Mouse (Mus musculus): ENCODE measurements around the gene Glp2r. TPM values are rescaled to one million over a fixed set of nuclear protein-coding genes. Genes with fewer than 3 reads are reported as not detected.

Glp2r gene
- polyA plus RNA-seq, 1 experiment from 2014 or later, result 0.21 TPM

- 81% methylated on average over 7 of the region's 7 CpGs for WGBS
- no peak for ATAC-seq (ENCODE audit: low read depth)
- H3K4me3 ChIP-seq (ENCODE audit: low read length), result no peak within 1 kb of the TSS
- H3K27me3 ChIP-seq (ENCODE audit: control insufficient read depth, insufficient read depth, low read depth, low read length), result no peaks in the 10 kb centered on the region
- H3K9me3 ChIP-seq (ENCODE audit: control insufficient read depth, low read length), result no peaks in the 10 kb centered on the region
- no peak within 1 kb of the TSS for H3K9ac ChIP-seq (ENCODE audit: low read length)
- no peak within 1 kb of the TSS for H3K4me2 ChIP-seq (ENCODE audit: low read depth, low read length)
- H3K4me1 ChIP-seq (replicated peaks; ENCODE audit: control insufficient read depth, insufficient read depth, low read length), result no peaks in the 10 kb centered on the region
- H3K27ac ChIP-seq (ENCODE audit: low read length), result no peak within 1 kb of the TSS
- no peaks in the 10 kb centered on the region for H3K36me3 ChIP-seq (ENCODE audit: control insufficient read depth, insufficient read depth, low read length)
These were observed 27.0 kb upstream of the Glp2r start, which contains the start of gene Dhrs7c for GRCm38 (mm10) chr11:67797931-67798330. TSS of gene Dhrs7c (plus strand) at chr11:67798187.

DNA sequence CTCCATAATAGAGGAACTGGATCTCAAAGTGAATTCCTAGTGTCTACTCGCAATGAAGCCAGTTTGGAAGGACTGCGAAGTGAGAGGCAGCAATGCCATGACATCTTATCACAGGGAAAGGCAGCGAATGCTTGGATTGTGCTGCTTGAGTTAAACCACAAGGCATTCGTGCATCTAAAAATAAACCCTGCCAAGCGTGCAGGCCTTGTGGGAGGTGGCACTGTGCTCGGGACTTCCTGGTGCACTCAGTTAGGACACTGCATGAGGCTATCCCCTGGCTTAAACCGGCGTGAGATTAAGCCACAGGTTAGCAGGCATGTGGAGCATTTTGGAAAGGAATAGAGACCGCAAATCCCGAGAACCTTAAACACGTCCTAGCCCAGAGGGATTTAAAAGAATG is 19.2 kb upstream of the Glp2r start:
- no peak overlapping the region for H3K27ac ChIP-seq (ENCODE audit: low read length)
- ATAC-seq (ENCODE audit: low read depth), result no peak
- H3K36me3 ChIP-seq (ENCODE audit: control insufficient read depth, insufficient read depth, low read length), result no peaks in the 10 kb centered on the region
- H3K9ac ChIP-seq (ENCODE audit: low read length), result no peak overlapping the region
- no peak overlapping the region for H3K4me3 ChIP-seq (ENCODE audit: low read length)
- no peaks in the 10 kb centered on the region for H3K27me3 ChIP-seq (ENCODE audit: control insufficient read depth, insufficient read depth, low read depth, low read length)
- no peaks in the 10 kb centered on the region for H3K4me1 ChIP-seq (replicated peaks; ENCODE audit: control insufficient read depth, insufficient read depth, low read length)
- no peak overlapping the region for H3K4me2 ChIP-seq (ENCODE audit: low read depth, low read length)
- 72% methylated on average over 11 of the region's 11 CpGs for WGBS
- H3K9me3 ChIP-seq (ENCODE audit: control insufficient read depth, low read length), result no peaks in the 10 kb centered on the region

- Histone ChIP-seq H3K36me3 (ENCODE audit: control insufficient read depth, insufficient read depth, low read length) (no peaks in the 10 kb centered on the region), H3K4me2 (ENCODE audit: low read depth, low read length) (no peak within 1 kb of the TSS), H3K9ac (ENCODE audit: low read length) (no peak within 1 kb of the TSS), H3K27me3 (ENCODE audit: control insufficient read depth, insufficient read depth, low read depth, low read length) (no peaks in the 10 kb centered on the region), H3K4me3 (ENCODE audit: low read length) (no peak within 1 kb of the TSS), H3K27ac (ENCODE audit: low read length) (no peak within 1 kb of the TSS), H3K9me3 (ENCODE audit: control insufficient read depth, low read length) (no peaks in the 10 kb centered on the region), H3K4me1 (replicated peaks; ENCODE audit: control insufficient read depth, insufficient read depth, low read length) (no peaks in the 10 kb centered on the region)
- ATAC-seq (ENCODE audit: low read depth), result no peak
- 77% methylated on average over 12 of the region's 12 CpGs for WGBS
These were observed 3.4 kb upstream of the Glp2r start, which contains the start of gene Gsg1l2 for GRCm38 (mm10) chr11:67774379-67774778. TSS of gene Gsg1l2 (plus strand) at chr11:67774608.

- Histone ChIP-seq H3K27ac (ENCODE audit: low read length) (no peak overlapping the region), H3K4me2 (ENCODE audit: low read depth, low read length) (no peak overlapping the region), H3K9ac (ENCODE audit: low read length) (no peak overlapping the region), H3K4me3 (ENCODE audit: low read length) (no peak overlapping the region), H3K27me3 (ENCODE audit: control insufficient read depth, insufficient read depth, low read depth, low read length) (peaks cover 2% of the 10 kb centered on the region; the same call in 1 of the 2 replicates), H3K36me3 (ENCODE audit: control insufficient read depth, insufficient read depth, low read length) (no peaks in the 10 kb centered on the region), H3K4me1 (replicated peaks; ENCODE audit: control insufficient read depth, insufficient read depth, low read length) (no peaks in the 10 kb centered on the region), H3K9me3 (ENCODE audit: control insufficient read depth, low read length) (no peaks in the 10 kb centered on the region)
- no peak for ATAC-seq (ENCODE audit: low read depth)
- WGBS, result 14% methylated on average over 8 of the region's 8 CpGs
These were observed 1.6 kb upstream of the Glp2r start for GRCm38 (mm10) chr11:67772577-67772976.

GRCm38 (mm10) chr11:67771691-67772090 is 738 bp upstream of the Glp2r start:
- no peak overlapping the region for H3K9ac ChIP-seq (ENCODE audit: low read length)
- no peak overlapping the region for H3K27ac ChIP-seq (ENCODE audit: low read length)
- H3K4me1 ChIP-seq (replicated peaks; ENCODE audit: control insufficient read depth, insufficient read depth, low read length), result no peaks in the 10 kb centered on the region
- WGBS, result 72% methylated on average over 2 of the region's 2 CpGs
- no peaks in the 10 kb centered on the region for H3K36me3 ChIP-seq (ENCODE audit: control insufficient read depth, insufficient read depth, low read length)
- no peaks in the 10 kb centered on the region for H3K9me3 ChIP-seq (ENCODE audit: control insufficient read depth, low read length)
- H3K4me3 ChIP-seq (ENCODE audit: low read length), result no peak overlapping the region
- peaks cover 2% of the 10 kb centered on the region; the same call in 1 of the 2 replicates for H3K27me3 ChIP-seq (ENCODE audit: control insufficient read depth, insufficient read depth, low read depth, low read length)
- no peak for ATAC-seq (ENCODE audit: low read depth)
- no peak overlapping the region for H3K4me2 ChIP-seq (ENCODE audit: low read depth, low read length)

GRCm38 (mm10) chr11:67757373-67758167 is 13.4 kb downstream of the Glp2r start:
- Histone ChIP-seq H3K4me1 (replicated peaks; ENCODE audit: control insufficient read depth, insufficient read depth, low read length) (no peaks in the 10 kb centered on the region), H3K36me3 (ENCODE audit: control insufficient read depth, insufficient read depth, low read length) (no peaks in the 10 kb centered on the region), H3K27me3 (ENCODE audit: control insufficient read depth, insufficient read depth, low read depth, low read length) (no peaks in the 10 kb centered on the region), H3K9me3 (ENCODE audit: control insufficient read depth, low read length) (no peaks in the 10 kb centered on the region), H3K4me3 (ENCODE audit: low read length) (no peak overlapping the region), H3K27ac (ENCODE audit: low read length) (no peak overlapping the region), H3K9ac (ENCODE audit: low read length) (no peak overlapping the region), H3K4me2 (ENCODE audit: low read depth, low read length) (no peak overlapping the region)
- ATAC-seq (ENCODE audit: low read depth), result no peak
- WGBS, result 58% methylated on average over 15 of the region's 15 CpGs

DNA sequence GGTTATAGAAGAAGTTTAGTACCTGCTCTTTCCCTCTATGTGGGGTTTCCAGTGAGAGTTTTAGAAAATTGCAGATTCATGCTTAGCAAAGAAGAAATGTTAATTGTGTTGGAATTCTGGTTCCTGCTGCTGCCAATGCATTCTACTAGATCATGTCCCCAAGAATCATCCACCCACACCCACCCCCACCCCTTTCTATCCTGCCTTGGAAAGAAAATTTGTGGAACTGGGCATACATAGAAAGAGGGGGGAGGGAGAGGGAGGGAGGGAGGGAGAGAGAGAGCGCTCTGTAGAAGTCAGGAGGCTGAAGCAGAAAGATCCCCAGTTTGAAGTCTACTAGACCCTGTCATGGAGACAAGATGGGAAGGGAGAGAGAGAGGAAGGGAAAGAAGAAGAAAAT is 14.7 kb downstream of the Glp2r start:
- WGBS, result 79% methylated on average over 1 of the region's 1 CpGs
- H3K4me3 ChIP-seq (ENCODE audit: low read length), result no peak overlapping the region
- H3K9ac ChIP-seq (ENCODE audit: low read length), result no peak overlapping the region
- no peaks in the 10 kb centered on the region for H3K27me3 ChIP-seq (ENCODE audit: control insufficient read depth, insufficient read depth, low read depth, low read length)
- no peak overlapping the region for H3K27ac ChIP-seq (ENCODE audit: low read length)
- no peaks in the 10 kb centered on the region for H3K36me3 ChIP-seq (ENCODE audit: control insufficient read depth, insufficient read depth, low read length)
- H3K9me3 ChIP-seq (ENCODE audit: control insufficient read depth, low read length), result no peaks in the 10 kb centered on the region
- ATAC-seq (ENCODE audit: low read depth), result no peak
- no peak overlapping the region for H3K4me2 ChIP-seq (ENCODE audit: low read depth, low read length)
- no peaks in the 10 kb centered on the region for H3K4me1 ChIP-seq (replicated peaks; ENCODE audit: control insufficient read depth, insufficient read depth, low read length)

DNA sequence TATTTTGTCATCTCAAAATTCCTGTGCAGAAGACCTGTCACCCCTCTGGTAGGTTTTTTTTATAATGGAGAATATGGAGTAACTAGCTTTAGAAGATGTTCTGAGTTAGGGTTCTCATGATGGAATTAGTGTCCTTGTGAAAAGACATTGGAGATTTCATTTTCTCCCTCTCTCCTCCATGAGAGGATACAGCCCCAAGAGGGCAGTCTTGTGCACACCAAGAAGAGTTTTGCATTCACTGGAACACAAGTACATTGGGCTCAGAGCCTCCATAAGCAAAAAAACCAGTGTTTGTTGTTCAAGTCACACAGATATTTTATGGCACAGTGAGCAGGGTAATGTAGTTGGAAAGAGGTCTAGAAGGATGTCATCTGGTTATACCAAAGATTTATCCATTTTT is 29.4 kb downstream of the Glp2r start:
- Histone ChIP-seq H3K4me2 (ENCODE audit: low read depth, low read length) (no peak overlapping the region), H3K4me1 (replicated peaks; ENCODE audit: control insufficient read depth, insufficient read depth, low read length) (no peaks in the 10 kb centered on the region), H3K9ac (ENCODE audit: low read length) (no peak overlapping the region), H3K27ac (ENCODE audit: low read length) (no peak overlapping the region), H3K36me3 (ENCODE audit: control insufficient read depth, insufficient read depth, low read length) (no peaks in the 10 kb centered on the region), H3K27me3 (ENCODE audit: control insufficient read depth, insufficient read depth, low read depth, low read length) (no peaks in the 10 kb centered on the region), H3K4me3 (ENCODE audit: low read length) (no peak overlapping the region), H3K9me3 (ENCODE audit: control insufficient read depth, low read length) (no peaks in the 10 kb centered on the region)
- no peak for ATAC-seq (ENCODE audit: low read depth)

GRCm38 (mm10) chr11:67738846-67739490 is 32.0 kb downstream of the Glp2r start:
- 51% methylated on average over 5 of the region's 5 CpGs for WGBS
- Histone ChIP-seq H3K9ac (ENCODE audit: low read length) (no peak overlapping the region), H3K27me3 (ENCODE audit: control insufficient read depth, insufficient read depth, low read depth, low read length) (no peaks in the 10 kb centered on the region), H3K4me3 (ENCODE audit: low read length) (no peak overlapping the region), H3K9me3 (ENCODE audit: control insufficient read depth, low read length) (no peaks in the 10 kb centered on the region), H3K4me1 (replicated peaks; ENCODE audit: control insufficient read depth, insufficient read depth, low read length) (no peaks in the 10 kb centered on the region), H3K27ac (ENCODE audit: low read length) (no peak overlapping the region), H3K4me2 (ENCODE audit: low read depth, low read length) (no peak overlapping the region), H3K36me3 (ENCODE audit: control insufficient read depth, insufficient read depth, low read length) (no peaks in the 10 kb centered on the region)
- ATAC-seq (ENCODE audit: low read depth), result no peak

Measured in lung, embryonic 16.5 days (tissue).